Mouse (Mus musculus) heart, postnatal 0 days (tissue): ENCODE results near the gene Lsm12. TPM values are rescaled to one million over a fixed set of nuclear protein-coding genes. Genes with fewer than 3 reads are reported as not detected.

Experiments
- ATAC-seq: fragments of 200-750 bp; cut with Nextera tagmentation; 2 replicates; pipeline ENCODE4 v1.8.0; 2017; ENCODE audit warnings: low read depth, moderate number of reproducible peaks, moderate library complexity; ENCODE audit not compliant: insufficient read depth
- DNase-seq: peaks from one replicate; pipeline ENCODE4 v3.0.0-alpha.2; 2016; ENCODE audit warnings: low spot score
- H3K27ac ChIP-seq: fragments of 300-500 bp; sonication (generic); 2 replicates; pipeline ENCODE4 v1.5.1; 2014; ENCODE audit warnings: low read depth, mild to moderate bottlenecking
- H3K27me3 ChIP-seq: fragments of 300-500 bp; sonication (generic); 2 replicates; pipeline ENCODE4 v1.6.1; 2014; ENCODE audit warnings: low read length, mixed read lengths; ENCODE audit not compliant: control insufficient read depth, insufficient read depth
- H3K36me3 ChIP-seq: fragments of 300-500 bp; sonication (generic); replicated peaks from 2 replicates; pipeline ENCODE4 v1.6.1; 2014; ENCODE audit warnings: low read length, mixed read lengths; ENCODE audit not compliant: control insufficient read depth, insufficient read depth
- H3K4me1 ChIP-seq: fragments of 300-500 bp; sonication (generic); 2 replicates; pipeline ENCODE4 v1.6.1; 2014; ENCODE audit warnings: antibody characterized with exemption; ENCODE audit not compliant: control insufficient read depth, insufficient read depth
- H3K4me2 ChIP-seq: fragments of 300-500 bp; sonication (generic); 2 replicates; pipeline ENCODE4 v1.6.1; 2014; ENCODE audit warnings: low read depth, mild to moderate bottlenecking, low read length, moderate library complexity
- H3K4me3 ChIP-seq: fragments of 300-500 bp; sonication (generic); 2 replicates; pipeline ENCODE4 v1.5.1; 2014; ENCODE audit warnings: low read depth, low read length
- H3K9ac ChIP-seq: fragments of 300-500 bp; sonication (generic); replicated peaks from 2 replicates; pipeline ENCODE4 v1.6.1; 2014; ENCODE audit warnings: low read depth, low read length, mixed read lengths
- H3K9me3 ChIP-seq: fragments of 300-500 bp; sonication (generic); replicated peaks from 2 replicates; pipeline ENCODE4 v1.6.1; 2016; ENCODE audit warnings: low read length; ENCODE audit not compliant: control insufficient read depth
- CTCF ChIP-seq: IDR thresholded peaks from 2 replicates; pipeline ENCODE4 v1.5.1; 2016; ENCODE audit warnings: antibody characterized with exemption, control low read depth, low read depth
- EP300 ChIP-seq: IDR thresholded peaks from 2 replicates; pipeline ENCODE4 v1.6.1; 2016; ENCODE audit warnings: antibody characterized with exemption, low read depth
- WGBS: fragments of 180-500 bp; shearing (Covaris S2); extraction: QIAGEN DNeasy Blood & Tissue Kit; methylation state at CpG from one replicate; pipeline ENCODE4 v1.1.7; 2014; 5-methylcytosine and 5-hydroxymethylcytosine counted together
- polyA plus RNA-seq: library from polyadenylated mRNA; unstranded; fragments of >200 nt; fragmentation: Nextera tagmentation; extraction: Ambion mirVana; gene quantifications from 2 replicates; pipeline ENCODE4 v1.2.1, GENCODE M21; 2015
- total RNA-seq: library from RNA; depleted of rRNA; stranded (reverse); fragments of >200 nt; gene quantifications from 2 replicates; pipeline ENCODE4 v1.2.3, GENCODE M21; 2014; ENCODE audit warnings: low replicate concordance; rRNA removed

The Lsm12 gene
- total RNA-seq (36.0 and 41.4 TPM in 2 replicates), polyA plus RNA-seq (90.1 and 92.7 TPM in 2 replicates)

DNA sequence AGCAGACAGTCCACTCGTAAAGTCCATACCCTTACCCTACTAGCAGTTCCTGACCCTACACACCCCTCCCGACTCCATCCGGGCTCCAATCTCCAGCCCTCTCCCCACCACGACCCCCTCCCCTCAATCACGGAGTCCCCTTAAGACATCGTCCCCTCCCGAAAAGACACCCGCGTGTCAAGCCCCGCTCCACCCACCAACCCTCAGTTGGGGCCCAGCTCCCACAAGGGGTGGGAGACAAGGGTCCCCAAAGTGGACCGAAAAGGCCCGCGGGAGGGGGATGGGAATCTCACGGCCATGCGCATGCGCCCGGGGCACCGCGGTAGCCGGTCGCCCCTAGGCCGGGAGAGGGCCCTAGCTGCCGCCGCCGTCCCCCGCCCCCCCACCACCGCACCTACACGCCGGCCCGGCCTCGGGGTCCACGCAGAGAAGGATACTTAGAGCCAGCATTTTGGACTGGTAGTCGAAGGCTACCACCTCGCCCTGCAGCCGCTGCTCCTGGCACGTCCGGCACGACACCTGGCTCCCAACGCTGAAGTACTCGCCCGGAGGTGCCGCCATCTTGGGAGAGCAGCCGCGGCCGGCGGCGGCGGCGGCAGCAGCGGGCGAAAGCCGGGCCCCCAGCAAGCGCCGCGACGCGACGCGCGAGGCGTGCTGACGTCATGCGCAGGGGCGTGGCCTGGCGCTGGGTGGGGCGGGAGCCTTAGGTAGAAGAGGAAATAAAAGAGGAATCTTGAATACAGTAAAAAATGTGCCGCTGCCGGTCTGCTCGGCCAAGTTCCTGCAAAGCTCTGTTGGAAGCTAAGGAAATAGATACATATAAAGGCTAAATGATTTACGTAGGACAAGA is at the start of gene Lsm12:
Gene Lsm12 (minus strand): TSS at position 651 of the 850 bp plus-strand sequence.
- Histone ChIP-seq H3K4me1 (peaks cover 23% of the 10 kb centered on the region), H3K36me3 (peaks cover 20% of the 10 kb centered on the region), H3K27me3 (no peaks in the 10 kb centered on the region), H3K9ac (peak within 1 kb of the TSS; percentile 90), H3K4me2 (peak within 1 kb of the TSS; percentile 98), H3K9me3 (no peaks in the 10 kb centered on the region), H3K27ac (peak within 1 kb of the TSS; percentile 93), H3K4me3 (peak within 1 kb of the TSS; percentile 89)
- peak; percentile 90 for DNase-seq
- under 1% methylated on average over 67 of the region's 70 CpGs for WGBS
- peak; percentile 89 for ATAC-seq
- TF ChIP-seq CTCF: no peak
- no peak for TF ChIP-seq EP300

DNA sequence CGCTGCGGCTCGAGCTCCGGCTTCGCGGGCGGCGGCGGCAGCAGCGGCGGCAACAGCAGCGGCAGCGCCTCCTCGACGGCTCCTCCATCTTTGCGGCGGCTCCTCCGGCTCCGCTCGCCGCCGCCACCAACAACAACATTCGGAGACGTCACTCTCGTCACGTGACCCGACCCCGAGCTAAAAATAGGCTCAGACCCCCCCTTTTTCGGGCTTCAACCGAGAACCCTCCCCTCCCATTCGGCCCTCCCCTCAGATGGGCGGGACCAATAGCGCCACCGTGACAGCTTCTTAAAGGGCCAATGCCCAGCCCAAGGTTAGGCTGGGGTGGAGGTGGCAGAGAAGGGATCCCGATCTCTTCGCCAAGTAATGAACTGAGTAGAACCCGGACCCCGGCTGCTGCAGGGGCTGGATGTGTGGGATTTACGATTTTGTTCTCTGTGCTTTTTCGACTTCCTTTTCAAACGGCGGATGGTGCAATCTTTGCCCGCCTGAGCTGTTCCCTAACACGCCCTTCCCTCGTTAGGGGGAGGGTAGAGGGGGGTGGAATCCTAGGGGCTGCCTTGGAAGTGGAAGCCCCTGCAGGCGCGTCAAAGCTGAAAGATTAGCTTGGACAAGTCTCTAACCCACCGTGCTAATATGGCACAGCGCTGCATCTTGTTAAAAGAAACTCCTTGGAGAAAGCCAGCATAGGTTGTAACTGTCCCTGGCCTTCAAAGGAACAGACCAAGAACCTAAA is 45.1 kb upstream of the Lsm12 start, which contains the start of gene Hdac5:
Gene Hdac5 (minus strand): TSS at position 161 of the 736 bp plus-strand sequence.
- Histone ChIP-seq H3K27me3 (no peaks in the 10 kb centered on the region), H3K9ac (peak within 1 kb of the TSS; percentile 93), H3K27ac (peak within 1 kb of the TSS; percentile 85), H3K4me2 (peak within 1 kb of the TSS; percentile 79), H3K4me1 (peaks cover 23% of the 10 kb centered on the region), H3K4me3 (peak within 1 kb of the TSS; percentile 89), H3K9me3 (no peaks in the 10 kb centered on the region), H3K36me3 (no peaks in the 10 kb centered on the region)
- DNase-seq (peak; percentile 98), ATAC-seq (peak; percentile 92)
- TF ChIP-seq CTCF (no peak; the same call in 1 of the 2 replicates), EP300 (peak; percentile 82; the same call in 1 of the 2 replicates)
- WGBS: under 1% methylated on average over 39 of the region's 49 CpGs

DNA sequence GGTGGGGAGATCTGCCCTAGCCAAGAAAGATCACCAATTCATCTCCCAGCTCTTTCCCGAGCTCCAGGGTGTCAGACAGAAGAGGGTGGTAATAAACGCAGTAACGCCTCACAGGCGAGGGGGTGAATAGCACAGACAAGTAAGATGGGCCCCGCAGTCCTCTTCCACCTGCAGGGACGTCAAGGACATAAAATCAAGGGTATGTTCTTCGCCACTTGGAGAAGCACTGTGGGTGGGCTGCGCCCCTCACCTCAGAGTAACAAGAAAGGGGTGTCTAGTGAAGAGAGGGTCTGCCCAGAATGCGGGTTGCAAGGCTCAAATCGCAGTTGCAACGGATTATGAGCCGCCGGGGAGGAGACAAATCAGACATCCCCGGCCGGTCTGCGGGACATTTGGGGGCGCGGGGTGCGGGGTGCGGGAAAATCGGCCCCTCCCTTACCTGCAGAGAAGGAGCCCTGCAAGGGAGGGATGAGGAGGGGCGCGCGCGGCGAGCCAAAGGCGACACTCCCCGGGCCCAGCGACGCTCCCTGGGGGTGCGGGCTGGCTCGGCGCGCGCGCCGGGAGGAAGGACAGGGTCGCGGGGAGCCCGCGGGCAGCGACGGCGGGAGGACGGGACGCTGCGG is 44.3 kb upstream of the Lsm12 start:
- H3K9me3 ChIP-seq: no peaks in the 10 kb centered on the region
- H3K4me1 ChIP-seq: peaks cover 30% of the 10 kb centered on the region
- 1% methylated on average over 36 of the region's 47 CpGs for WGBS
- H3K27me3 ChIP-seq: no peaks in the 10 kb centered on the region
- H3K36me3 ChIP-seq: no peaks in the 10 kb centered on the region
- DNase-seq (no peak), ATAC-seq (peak; percentile 42)
- TF ChIP-seq CTCF (no peak), EP300 (no peak)
- H3K4me3 ChIP-seq: peak overlapping the region; percentile 89
- peak overlapping the region; percentile 93 for H3K9ac ChIP-seq
- peak overlapping the region; percentile 79 for H3K4me2 ChIP-seq
- peak overlapping the region; percentile 85 for H3K27ac ChIP-seq

DNA sequence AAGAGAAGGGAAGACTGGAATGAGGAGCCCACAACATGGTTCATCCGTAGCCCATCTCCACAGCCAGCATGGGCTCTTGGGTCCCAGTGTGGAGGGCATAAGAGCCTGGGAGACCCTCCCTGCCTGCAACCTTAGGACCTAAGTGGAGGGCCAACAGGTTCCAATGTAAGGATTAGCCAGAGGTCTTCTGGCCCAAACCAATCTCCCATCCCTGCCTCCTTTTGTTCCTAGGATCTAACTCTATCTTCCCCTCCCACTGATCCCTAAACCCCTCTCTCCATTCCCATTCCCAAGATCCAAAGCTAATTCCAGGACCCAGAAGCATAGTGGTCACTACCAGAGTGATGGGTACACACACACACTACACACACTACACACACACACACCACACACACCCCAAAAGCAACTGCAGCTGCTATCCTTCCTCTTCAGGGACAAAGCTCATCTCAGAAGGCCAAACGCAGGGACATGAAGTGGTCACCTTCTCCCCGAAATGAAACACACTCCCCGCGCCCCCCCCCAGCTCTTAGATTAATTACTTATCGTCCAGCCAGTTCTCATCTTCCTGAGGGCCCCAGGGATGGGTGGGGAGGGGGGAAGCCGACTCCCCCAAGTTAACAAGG is 43.7 kb upstream of the Lsm12 start:
- no peak for TF ChIP-seq CTCF
- TF ChIP-seq EP300: no peak
- Histone ChIP-seq H3K36me3 (no peaks in the 10 kb centered on the region), H3K27me3 (no peaks in the 10 kb centered on the region), H3K9me3 (no peaks in the 10 kb centered on the region), H3K9ac (peak overlapping the region; percentile 93), H3K27ac (no peak overlapping the region), H3K4me2 (peak overlapping the region; percentile 79), H3K4me1 (peaks cover 33% of the 10 kb centered on the region), H3K4me3 (peak overlapping the region; percentile 89)
- ATAC-seq (no peak), DNase-seq (no peak)
- 12% methylated on average over 7 of the region's 7 CpGs for WGBS

DNA sequence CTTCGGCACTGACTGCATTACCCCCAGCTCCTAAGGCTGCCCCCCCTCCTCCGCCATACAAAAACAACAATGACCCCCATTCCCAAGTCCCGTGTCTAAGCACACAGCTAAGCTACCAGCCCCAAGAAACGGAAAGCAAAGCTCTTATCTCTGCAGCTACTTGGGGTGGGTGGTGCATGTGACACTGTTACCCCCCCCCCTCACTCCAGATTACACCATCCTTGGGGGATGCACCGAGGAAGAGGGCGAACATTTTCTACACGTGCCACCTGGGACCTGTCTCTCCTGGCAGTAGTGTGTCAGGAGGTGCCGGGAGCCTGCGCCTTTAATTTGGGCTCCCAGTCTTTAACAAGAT is 43.1 kb upstream of the Lsm12 start:
- Histone ChIP-seq H3K9me3 (no peaks in the 10 kb centered on the region), H3K4me2 (peak overlapping the region; percentile 79), H3K9ac (0 out of 2 replicates have a peak overlapping the region, but pooled peaks have one; percentile 93), H3K4me1 (peaks cover 33% of the 10 kb centered on the region), H3K27me3 (no peaks in the 10 kb centered on the region), H3K36me3 (no peaks in the 10 kb centered on the region), H3K27ac (no peak overlapping the region), H3K4me3 (peak overlapping the region; percentile 89)
- no peak for TF ChIP-seq EP300
- TF ChIP-seq CTCF: no peak
- no peak for ATAC-seq
- WGBS: 29% methylated on average over 9 of the region's 9 CpGs
- no peak for DNase-seq
